Mouse (Mus musculus) ES-Bruce4 (cell line): Measurements from ENCODE around the gene Mmp14. TPM values are rescaled to one million over a fixed set of nuclear protein-coding genes. Genes with fewer than 3 reads are reported as not detected.
A peak's percentile ranks its signal among the peaks of the same experiment; 100 is the strongest.

Experiments used
- H3K27ac ChIP-seq: 2 replicates; pipeline ENCODE4 v1.5.1; 2012; ENCODE audit warnings: low read length, inconsistent platforms; ENCODE audit not compliant: insufficient read depth
- H3K27me3 ChIP-seq: 2 replicates; pipeline ENCODE4 v1.6.1; 2012; ENCODE audit warnings: mild to moderate bottlenecking, low read length, inconsistent platforms; ENCODE audit not compliant: control insufficient read depth, poor library complexity, insufficient read depth, severe bottlenecking
- H3K36me3 ChIP-seq: 2 replicates; pipeline ENCODE4 v1.6.1; 2012; ENCODE audit warnings: inconsistent platforms, mild to moderate bottlenecking, low read length, moderate library complexity; ENCODE audit not compliant: control insufficient read depth, poor library complexity, insufficient read depth, severe bottlenecking
- H3K4me1 ChIP-seq: one replicate; pipeline ENCODE4 v1.8.1; 2011; ENCODE audit warnings: low read length; ENCODE audit not compliant: control insufficient read depth, insufficient read depth
- H3K4me3 ChIP-seq: 2 replicates; pipeline ENCODE4 v1.5.1; 2011; ENCODE audit warnings: low read depth, mild to moderate bottlenecking, low read length
- H3K9ac ChIP-seq: 2 replicates; pipeline ENCODE4 v1.6.1; 2012; ENCODE audit warnings: low read depth, mild to moderate bottlenecking, inconsistent platforms; ENCODE audit not compliant: poor library complexity, severe bottlenecking
- H3K9me3 ChIP-seq: replicated peaks from 2 replicates; pipeline ENCODE4 v1.6.1; 2012; ENCODE audit warnings: mild to moderate bottlenecking, low read length, inconsistent platforms; ENCODE audit not compliant: control insufficient read depth, poor library complexity, insufficient read depth, severe bottlenecking
- CTCF ChIP-seq: IDR thresholded peaks from one replicate; pipeline ENCODE4 v1.8.1; 2011; ENCODE audit warnings: low read depth, low read length
- EP300 ChIP-seq: IDR thresholded peaks from 2 replicates; pipeline ENCODE4 v1.6.1; 2011; ENCODE audit warnings: low read depth, low read length; ENCODE audit not compliant: insufficient read depth
- POLR2A ChIP-seq: IDR thresholded peaks from one replicate; pipeline ENCODE4 v1.8.1; 2011; ENCODE audit warnings: low read length; ENCODE audit not compliant: insufficient read depth
- polyA plus RNA-seq: library from polyadenylated mRNA; stranded (reverse); fragments of >200 nt; gene quantifications from 2 replicates; pipeline ENCODE4 v1.2.4, GENCODE M21; 2011; ENCODE audit warnings: low read depth; ENCODE audit not compliant: missing spikeins, insufficient read depth, insufficient read length

Gene Mmp14
- polyA plus RNA-seq, 1 experiment: 50.4 TPM

DNA sequence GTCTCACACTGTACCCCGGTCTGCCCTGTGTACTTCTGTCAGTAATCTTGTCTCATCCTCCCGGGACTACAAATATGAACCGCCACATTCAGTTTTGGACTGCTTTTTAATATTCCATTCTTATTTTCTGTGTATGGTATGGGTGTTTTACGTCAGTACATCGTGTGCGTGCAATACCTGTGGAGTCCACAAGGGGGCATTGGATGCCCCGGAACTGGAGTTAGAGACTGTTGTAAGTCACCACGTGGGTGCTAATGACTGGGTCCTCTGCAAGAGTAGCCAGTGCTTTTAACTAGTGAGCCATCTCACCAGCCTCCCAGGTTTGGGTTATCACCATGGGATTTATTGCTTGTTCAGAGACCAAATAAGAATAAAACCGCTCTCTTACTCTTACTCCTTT lies 51.1 kb downstream of the Mmp14 start:
- Histone ChIP-seq H3K36me3 (no peaks in the 10 kb centered on the region), H3K9ac (no peak overlapping the region), H3K4me1 (no peaks in the 10 kb centered on the region), H3K27me3 (no peaks in the 10 kb centered on the region), H3K4me3 (no peak overlapping the region), H3K9me3 (no peaks in the 10 kb centered on the region), H3K27ac (no peak overlapping the region)
- TF ChIP-seq EP300 (no peak), CTCF (peak; percentile 79)

DNA sequence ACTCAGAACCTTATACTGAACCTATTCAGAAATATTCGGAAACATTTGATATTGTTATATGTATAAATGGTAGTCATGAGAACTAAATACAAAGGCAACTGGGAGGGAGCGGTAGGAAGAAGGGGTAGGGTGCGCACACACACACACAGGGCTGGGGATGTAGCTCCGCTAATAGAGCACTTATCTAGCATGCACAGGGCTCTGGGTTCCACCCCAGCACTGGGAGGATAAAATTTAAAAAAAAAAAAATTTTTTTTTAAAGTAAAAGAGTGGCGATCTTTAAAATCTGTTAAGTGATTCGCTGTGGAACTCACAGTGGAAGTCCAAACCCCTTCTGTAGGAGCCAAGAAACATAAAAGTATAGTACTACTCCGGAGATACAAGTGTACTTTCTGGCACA lies 54.5 kb downstream of the Mmp14 start:
- no peak overlapping the region for H3K27ac ChIP-seq
- H3K4me3 ChIP-seq: no peak overlapping the region
- H3K36me3 ChIP-seq: no peaks in the 10 kb centered on the region
- no peaks in the 10 kb centered on the region for H3K4me1 ChIP-seq
- H3K9me3 ChIP-seq: no peaks in the 10 kb centered on the region
- H3K27me3 ChIP-seq: no peaks in the 10 kb centered on the region
- H3K9ac ChIP-seq: no peak overlapping the region
- TF ChIP-seq EP300: no peak
- no peak for TF ChIP-seq CTCF
- no peak for TF ChIP-seq POLR2A

DNA sequence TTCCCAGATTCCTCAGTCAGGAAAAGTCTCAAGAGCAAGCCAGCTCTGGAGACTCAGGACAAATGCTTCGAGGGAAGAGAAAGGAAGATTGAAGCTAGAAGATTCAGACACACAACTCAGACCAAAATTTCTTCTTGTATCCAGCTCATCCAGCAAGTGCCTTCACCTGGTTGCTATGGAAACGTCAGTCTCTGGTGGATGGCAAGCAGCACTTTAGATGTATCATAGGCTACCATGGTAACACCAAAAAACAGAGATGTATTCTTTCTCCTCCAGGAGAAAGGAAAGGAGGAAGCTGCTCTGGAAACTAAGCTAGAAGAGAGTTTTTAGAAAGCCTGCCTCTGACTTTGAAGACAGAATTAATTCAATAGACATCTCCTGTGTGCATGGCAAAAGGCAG lies 56.3 kb downstream of the Mmp14 start:
- Histone ChIP-seq H3K27ac (no peak overlapping the region), H3K9ac (no peak overlapping the region), H3K9me3 (no peaks in the 10 kb centered on the region), H3K27me3 (no peaks in the 10 kb centered on the region), H3K4me3 (no peak overlapping the region), H3K36me3 (no peaks in the 10 kb centered on the region), H3K4me1 (no peaks in the 10 kb centered on the region)
- no peak for TF ChIP-seq POLR2A

DNA sequence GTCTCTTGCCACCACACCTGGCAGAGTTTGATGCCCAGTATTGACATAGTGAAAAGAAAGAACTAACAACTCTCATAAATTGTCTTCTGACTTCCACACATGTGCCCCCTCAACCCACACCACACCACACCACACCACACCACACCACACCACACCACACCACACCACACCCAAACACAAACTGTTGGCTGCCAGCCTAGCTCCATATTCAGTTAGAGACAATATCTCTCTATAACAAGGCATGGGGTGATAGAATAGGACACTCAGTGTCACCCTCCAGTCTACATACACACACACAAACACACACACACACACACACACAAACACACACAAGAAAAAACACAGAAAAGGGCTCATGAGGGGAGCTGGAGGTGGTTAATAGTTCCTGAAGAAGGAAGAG lies 56.9 kb downstream of the Mmp14 start:
- Histone ChIP-seq H3K4me3 (no peak overlapping the region), H3K9ac (no peak overlapping the region), H3K27me3 (no peaks in the 10 kb centered on the region), H3K4me1 (no peaks in the 10 kb centered on the region), H3K9me3 (no peaks in the 10 kb centered on the region), H3K27ac (no peak overlapping the region), H3K36me3 (no peaks in the 10 kb centered on the region)
- TF ChIP-seq EP300 (no peak), CTCF (no peak), POLR2A (no peak)

DNA sequence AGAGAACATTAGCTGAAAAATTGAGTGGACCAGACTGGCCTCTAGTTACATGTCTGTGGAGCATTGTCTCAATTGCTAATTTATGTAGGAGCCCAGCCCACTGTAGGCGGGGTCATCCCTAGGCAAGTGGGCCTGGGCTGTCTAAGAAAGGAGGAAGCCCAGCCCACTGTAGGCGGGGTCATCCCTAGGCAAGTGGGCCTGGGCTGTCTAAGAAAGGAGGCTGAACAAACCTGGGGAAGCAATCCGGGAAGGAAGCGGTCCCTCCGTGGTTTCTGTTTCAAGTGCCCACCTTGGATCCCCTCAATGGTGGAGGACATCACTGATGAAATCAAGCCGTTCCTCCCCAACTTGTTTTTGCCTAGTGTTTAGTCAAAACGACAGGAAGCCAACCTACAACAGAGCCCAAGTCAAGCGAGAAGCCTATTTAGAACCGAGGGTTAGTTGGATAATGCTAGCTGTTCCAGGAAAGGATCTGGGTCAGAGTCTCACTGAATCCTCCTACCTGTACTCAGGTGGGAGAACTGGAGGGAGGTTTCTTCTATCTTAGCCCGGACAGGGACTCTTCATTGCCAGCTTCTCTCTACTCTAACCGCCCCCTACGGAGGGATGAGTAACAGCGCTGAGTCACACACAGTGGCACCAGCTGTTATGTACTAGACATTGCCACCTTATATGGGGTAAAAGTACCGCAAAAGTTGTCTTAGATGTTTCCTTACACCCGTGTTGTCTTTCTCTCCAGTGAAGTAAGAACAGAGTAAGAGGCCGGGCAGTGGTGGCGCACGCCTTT lies 61.1 kb downstream of the Mmp14 start:
- TF ChIP-seq POLR2A (peak; percentile 73), EP300 (no peak)

DNA sequence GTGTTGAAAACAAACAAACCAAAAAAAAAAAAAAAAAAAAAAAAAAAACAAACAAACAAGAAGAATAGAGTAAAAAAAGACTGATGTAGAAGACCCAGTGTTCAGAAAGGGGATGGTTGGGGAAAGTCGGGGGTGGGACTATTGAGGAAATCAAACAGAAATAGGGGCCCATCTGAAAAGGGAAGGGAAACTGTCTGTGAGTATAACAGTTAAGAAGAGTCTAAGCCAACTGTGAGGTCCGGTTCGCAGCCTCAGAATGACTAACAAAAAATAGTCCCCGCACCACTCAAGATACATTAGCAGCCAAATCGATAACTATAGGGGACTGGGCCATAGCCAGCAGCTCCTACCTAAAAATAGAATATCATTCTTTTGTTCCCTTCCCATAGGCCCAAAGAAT lies 61.8 kb downstream of the Mmp14 start:
- Histone ChIP-seq H3K9me3 (no peaks in the 10 kb centered on the region), H3K27ac (no peak overlapping the region), H3K4me1 (no peaks in the 10 kb centered on the region), H3K4me3 (no peak overlapping the region), H3K9ac (0 out of 2 replicates have a peak overlapping the region, but pooled peaks have one; percentile 57), H3K36me3 (no peaks in the 10 kb centered on the region), H3K27me3 (no peaks in the 10 kb centered on the region)
- TF ChIP-seq CTCF: no peak
- no peak for TF ChIP-seq EP300
- no peak for TF ChIP-seq POLR2A

More for the DNA sequence above, 61.1 kb downstream of the Mmp14 start:
- peak overlapping the region; percentile 57 for H3K9ac ChIP-seq
- H3K27ac ChIP-seq: peak overlapping the region; percentile 80
- H3K36me3 ChIP-seq: no peaks in the 10 kb centered on the region
- H3K4me1 ChIP-seq: no peaks in the 10 kb centered on the region
- no peaks in the 10 kb centered on the region for H3K9me3 ChIP-seq
- H3K27me3 ChIP-seq: no peaks in the 10 kb centered on the region
- peak overlapping the region; percentile 60 for H3K4me3 ChIP-seq
